Mouse (Mus musculus): Measurements from ENCODE around the gene Kcnb1. TPM values are rescaled to one million over a fixed set of nuclear protein-coding genes. Genes with fewer than 3 reads are reported as not detected.

The Kcnb1 gene
- polyA plus RNA-seq, 1 experiment from 2014 or later: 0.31 TPM

DNA sequence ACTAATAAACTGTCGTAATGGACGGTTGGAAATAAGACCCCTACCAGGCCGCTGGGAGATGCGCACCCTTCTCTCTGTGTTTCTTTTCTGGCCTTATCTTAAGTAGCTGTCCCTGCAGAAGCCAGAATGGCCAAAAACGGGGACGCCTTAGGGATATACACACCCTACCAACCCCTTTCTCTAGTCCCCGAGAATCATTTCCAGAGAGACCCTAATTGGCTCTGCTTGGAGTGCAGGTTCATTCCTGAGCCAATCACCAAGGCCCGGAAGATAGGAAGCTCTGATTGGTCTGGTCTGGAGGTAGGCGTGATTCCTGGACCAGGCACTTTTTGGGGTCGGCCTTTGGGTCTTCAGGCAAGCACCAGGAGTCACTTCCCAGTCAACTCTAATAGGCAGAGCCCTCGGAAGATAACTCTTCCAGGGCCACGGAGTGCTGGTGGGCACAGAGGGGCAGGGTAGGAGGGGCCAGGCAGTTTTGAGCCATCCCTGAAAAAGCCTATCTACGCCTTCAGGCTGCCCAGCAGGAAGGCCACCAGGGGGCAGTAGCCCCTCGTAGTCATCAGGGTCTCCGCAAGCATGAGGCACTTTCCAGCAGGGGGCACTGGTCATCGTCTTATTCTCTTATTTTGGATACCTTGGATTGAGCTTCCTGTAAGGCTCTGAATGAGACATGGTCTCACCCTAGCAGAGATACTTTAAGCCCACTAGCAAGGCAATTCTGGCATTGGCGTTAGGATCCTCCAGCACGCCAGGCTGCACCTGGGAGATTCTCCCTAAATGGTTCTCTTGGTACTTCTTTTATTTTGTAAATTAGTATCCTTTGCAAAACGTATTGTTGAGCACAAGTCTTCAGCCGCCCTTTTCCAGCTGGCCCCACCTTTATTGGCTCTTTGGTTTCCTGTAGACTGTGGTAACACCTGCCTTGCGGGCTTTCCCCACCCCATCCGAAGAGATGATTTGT is 118.0 kb downstream of the Kcnb1 start:
- H3K27ac ChIP-seq: peak overlapping the region; percentile 57
- peak overlapping the region; percentile 50 for H3K9ac ChIP-seq
- no peaks in the 10 kb centered on the region for H3K36me3 ChIP-seq
- ATAC-seq (ENCODE audit: borderline replicate concordance, extremely low read depth, low FRiP score, low TSS enrichment): peak; percentile 92
- peaks cover 9% of the 10 kb centered on the region for H3K4me1 ChIP-seq
- WGBS: 9% methylated on average over 22 of the region's 22 CpGs
- peak overlapping the region; percentile 79 for H3K4me2 ChIP-seq
- H3K9me3 ChIP-seq: no peaks in the 10 kb centered on the region
- H3K4me3 ChIP-seq: peak overlapping the region; percentile 50
- no peaks in the 10 kb centered on the region for H3K27me3 ChIP-seq

DNA sequence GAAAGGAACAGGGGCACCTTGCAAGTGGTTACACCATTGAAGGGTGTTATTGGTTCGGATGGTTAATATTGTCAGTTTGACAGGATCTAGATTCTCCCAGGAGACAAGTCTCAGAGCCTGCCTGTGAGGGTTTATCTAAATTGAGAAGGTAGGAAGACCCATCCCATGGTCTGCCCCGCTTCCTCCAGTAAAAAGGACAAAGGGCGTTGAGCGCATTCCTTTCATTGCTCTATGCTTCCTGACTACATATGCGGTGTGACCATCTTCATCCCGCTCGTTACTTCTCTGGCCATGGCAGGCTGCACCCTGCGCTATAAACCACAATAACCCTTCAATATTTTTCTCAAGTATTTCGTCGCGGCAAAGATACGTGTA is 118.7 kb downstream of the Kcnb1 start:
- Histone ChIP-seq H3K9me3 (no peaks in the 10 kb centered on the region), H3K4me3 (peak overlapping the region; percentile 50), H3K27me3 (no peaks in the 10 kb centered on the region), H3K36me3 (peaks cover 5% of the 10 kb centered on the region), H3K9ac (peak overlapping the region; percentile 46), H3K4me1 (peaks cover 9% of the 10 kb centered on the region), H3K4me2 (peak overlapping the region; percentile 79), H3K27ac (peak overlapping the region; percentile 57)
- WGBS: 19% methylated on average over 12 of the region's 12 CpGs
- ATAC-seq (ENCODE audit: borderline replicate concordance, extremely low read depth, low FRiP score, low TSS enrichment): no peak

DNA sequence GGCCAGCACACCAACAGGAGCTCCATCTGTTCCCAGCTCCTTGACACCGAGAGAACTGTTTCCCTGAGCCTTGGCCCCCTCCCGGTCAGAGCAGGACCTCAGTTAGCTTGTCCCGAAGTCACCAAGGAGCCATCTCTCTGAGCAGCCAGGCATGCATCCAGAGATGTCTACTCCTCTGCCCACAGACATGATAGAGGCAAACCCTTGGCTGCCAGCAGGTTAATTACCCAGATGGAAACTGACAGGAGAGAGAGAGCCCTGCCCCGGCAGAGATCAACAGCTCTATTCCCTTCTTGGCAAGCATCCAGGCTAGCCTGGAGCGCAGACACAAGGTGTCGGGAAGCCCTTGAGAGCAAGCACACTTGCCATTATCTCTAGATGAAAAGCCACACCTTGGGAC is 119.6 kb downstream of the Kcnb1 start:
- no peaks in the 10 kb centered on the region for H3K9me3 ChIP-seq
- WGBS: 46% methylated on average over 6 of the region's 6 CpGs
- no peak overlapping the region for H3K4me3 ChIP-seq
- H3K4me2 ChIP-seq: no peak overlapping the region
- no peak overlapping the region for H3K27ac ChIP-seq
- no peaks in the 10 kb centered on the region for H3K27me3 ChIP-seq
- H3K9ac ChIP-seq: no peak overlapping the region
- peaks cover 14% of the 10 kb centered on the region for H3K36me3 ChIP-seq
- H3K4me1 ChIP-seq: peaks cover 9% of the 10 kb centered on the region
- ATAC-seq (ENCODE audit: borderline replicate concordance, extremely low read depth, low FRiP score, low TSS enrichment): no peak

DNA sequence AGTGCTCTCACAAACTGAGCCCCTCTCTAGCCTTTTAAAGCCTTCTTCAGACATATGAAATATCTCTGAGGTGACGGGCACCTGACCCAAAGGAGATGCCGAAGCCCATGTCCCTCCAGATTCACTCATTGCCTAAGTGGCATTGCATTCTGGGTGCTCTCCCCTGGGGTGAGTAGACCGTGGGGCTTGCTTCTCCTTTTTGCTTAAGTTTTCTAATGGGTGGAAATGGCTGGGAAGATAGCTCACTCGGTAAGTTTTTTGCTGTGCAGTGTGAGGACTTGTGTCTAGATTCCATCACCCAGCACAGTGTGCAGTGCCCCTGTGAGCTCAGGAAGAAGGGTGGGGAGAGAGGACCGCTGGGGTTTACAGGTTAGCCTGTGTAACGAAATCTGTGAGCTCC is 122.4 kb downstream of the Kcnb1 start:
- H3K9me3 ChIP-seq: no peaks in the 10 kb centered on the region
- H3K4me2 ChIP-seq: no peak overlapping the region
- no peak overlapping the region for H3K27ac ChIP-seq
- H3K27me3 ChIP-seq: no peaks in the 10 kb centered on the region
- H3K36me3 ChIP-seq: peaks cover 23% of the 10 kb centered on the region
- H3K4me3 ChIP-seq: no peak overlapping the region
- H3K9ac ChIP-seq: no peak overlapping the region
- no peak for ATAC-seq (ENCODE audit: borderline replicate concordance, extremely low read depth, low FRiP score, low TSS enrichment)
- 29% methylated on average over 6 of the region's 6 CpGs for WGBS
- H3K4me1 ChIP-seq: peaks cover 17% of the 10 kb centered on the region

DNA sequence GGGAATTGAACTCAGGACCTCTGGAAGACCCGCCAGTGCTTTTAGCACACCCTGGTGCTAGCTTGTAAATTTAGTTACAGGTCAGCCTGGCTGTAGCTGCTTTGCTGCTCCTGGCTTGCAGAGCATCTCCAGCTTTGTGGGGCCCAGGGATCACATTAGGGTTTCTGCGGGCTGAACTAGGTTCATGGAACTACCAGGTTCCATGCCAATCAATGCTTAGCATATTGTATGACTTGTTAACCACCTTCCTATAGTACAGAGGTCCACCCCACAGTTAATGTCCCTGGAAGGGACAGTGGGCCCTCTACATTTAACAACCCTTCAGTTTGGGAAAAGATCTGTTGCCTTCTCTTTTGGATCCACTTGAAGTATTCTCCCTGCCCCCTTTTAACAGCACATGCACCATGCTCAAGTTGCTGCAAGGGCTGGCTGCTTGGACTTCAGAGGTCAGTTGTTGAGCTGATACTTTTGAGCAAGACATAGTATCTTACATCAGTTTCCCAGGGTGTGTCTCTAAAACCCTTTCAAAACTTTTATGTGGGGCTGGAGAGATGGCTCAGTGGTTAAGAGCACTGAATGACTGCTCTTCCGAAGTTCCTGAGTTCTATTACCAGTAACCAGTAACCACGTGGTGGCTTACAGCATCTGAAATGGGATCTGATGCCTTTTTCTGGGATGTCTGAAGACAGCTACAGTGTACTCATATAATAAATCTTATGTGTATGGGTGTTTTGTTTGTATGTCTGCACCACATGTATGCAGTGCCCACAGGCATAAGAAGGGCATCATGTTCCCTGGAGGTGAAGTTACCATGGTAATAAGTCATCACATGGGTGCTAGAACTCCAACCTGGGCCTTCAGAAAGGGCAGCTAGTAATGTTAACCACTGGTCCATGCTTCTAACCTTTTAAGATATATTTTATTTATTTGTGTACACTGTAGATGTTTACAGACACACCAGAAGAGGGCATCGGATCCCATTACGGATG is 123.1 kb downstream of the Kcnb1 start:
- Histone ChIP-seq H3K36me3 (peaks cover 23% of the 10 kb centered on the region), H3K27me3 (no peaks in the 10 kb centered on the region), H3K4me1 (peaks cover 18% of the 10 kb centered on the region), H3K9me3 (no peaks in the 10 kb centered on the region), H3K4me3 (no peak overlapping the region), H3K9ac (no peak overlapping the region), H3K27ac (no peak overlapping the region), H3K4me2 (no peak overlapping the region)
- no peak for ATAC-seq (ENCODE audit: borderline replicate concordance, extremely low read depth, low FRiP score, low TSS enrichment)
- WGBS: 16% methylated on average over 6 of the region's 6 CpGs

DNA sequence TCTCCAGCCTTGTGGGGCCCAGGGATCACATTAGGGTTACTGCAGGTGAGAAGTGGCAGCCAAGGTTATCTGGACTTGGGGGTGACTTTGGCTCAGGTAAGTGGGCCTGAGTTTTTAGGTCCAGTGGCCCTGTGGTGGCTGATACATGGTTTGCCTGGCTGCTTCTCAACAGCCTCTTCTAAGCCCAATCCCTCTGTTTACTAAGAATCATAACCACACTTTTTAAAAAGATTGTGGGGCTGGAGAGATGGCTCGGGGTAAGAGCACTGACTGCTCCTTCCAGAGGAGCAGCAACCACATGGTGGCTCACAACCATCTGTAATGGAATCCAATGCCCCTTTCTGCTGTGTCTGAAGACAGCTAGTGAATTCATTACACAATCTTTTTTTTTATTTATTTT is 123.9 kb downstream of the Kcnb1 start:
- peaks cover 23% of the 10 kb centered on the region for H3K36me3 ChIP-seq
- H3K4me3 ChIP-seq: no peak overlapping the region
- no peak for ATAC-seq (ENCODE audit: borderline replicate concordance, extremely low read depth, low FRiP score, low TSS enrichment)
- no peak overlapping the region for H3K9ac ChIP-seq
- H3K27me3 ChIP-seq: no peaks in the 10 kb centered on the region
- no peaks in the 10 kb centered on the region for H3K9me3 ChIP-seq
- H3K4me1 ChIP-seq: peaks cover 19% of the 10 kb centered on the region
- H3K4me2 ChIP-seq: no peak overlapping the region
- no peak overlapping the region for H3K27ac ChIP-seq
- WGBS: 50% methylated on average over 1 of the region's 1 CpGs

DNA sequence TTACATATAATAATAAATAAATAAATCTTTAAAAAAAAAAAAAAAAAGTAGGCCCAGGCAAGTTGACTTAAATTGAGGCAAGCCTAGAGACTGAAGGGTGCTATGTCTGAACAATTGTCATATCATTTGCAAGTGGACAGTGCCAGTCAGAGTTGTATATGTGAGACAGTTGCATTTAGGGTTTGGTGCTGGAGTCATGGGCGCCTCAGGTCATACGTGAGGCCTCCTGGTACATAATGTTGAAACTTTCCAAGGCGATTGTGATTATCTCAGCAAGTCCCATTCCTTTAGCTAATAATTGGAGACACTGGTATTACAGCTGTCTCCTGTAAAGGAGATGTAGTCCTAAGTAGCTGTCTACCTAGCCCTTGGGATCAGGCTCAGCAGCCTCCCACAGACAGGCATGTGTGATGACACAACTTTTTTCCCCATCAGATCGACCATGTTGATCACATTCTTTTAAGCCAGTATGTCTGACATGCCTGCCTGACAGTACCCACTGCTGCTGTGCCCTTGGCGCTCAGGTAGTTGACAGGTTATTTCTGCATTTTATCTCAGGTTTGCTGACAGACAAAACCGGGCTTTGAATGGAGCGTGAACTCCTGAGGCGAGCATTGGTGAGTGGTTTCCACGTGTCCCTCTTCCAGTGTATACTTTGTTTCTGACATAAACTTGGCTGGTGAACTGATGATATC is 125.2 kb downstream of the Kcnb1 start:
- Histone ChIP-seq H3K4me3 (peak overlapping the region; percentile 85), H3K4me2 (peak overlapping the region; percentile 67), H3K36me3 (peaks cover 23% of the 10 kb centered on the region), H3K4me1 (peaks cover 24% of the 10 kb centered on the region), H3K9ac (peak overlapping the region; percentile 91), H3K27ac (peak overlapping the region; percentile 44; the same call in 1 of the 2 replicates), H3K27me3 (no peaks in the 10 kb centered on the region), H3K9me3 (no peaks in the 10 kb centered on the region)
- WGBS: 14% methylated on average over 9 of the region's 9 CpGs
- ATAC-seq (ENCODE audit: borderline replicate concordance, extremely low read depth, low FRiP score, low TSS enrichment): no peak

DNA sequence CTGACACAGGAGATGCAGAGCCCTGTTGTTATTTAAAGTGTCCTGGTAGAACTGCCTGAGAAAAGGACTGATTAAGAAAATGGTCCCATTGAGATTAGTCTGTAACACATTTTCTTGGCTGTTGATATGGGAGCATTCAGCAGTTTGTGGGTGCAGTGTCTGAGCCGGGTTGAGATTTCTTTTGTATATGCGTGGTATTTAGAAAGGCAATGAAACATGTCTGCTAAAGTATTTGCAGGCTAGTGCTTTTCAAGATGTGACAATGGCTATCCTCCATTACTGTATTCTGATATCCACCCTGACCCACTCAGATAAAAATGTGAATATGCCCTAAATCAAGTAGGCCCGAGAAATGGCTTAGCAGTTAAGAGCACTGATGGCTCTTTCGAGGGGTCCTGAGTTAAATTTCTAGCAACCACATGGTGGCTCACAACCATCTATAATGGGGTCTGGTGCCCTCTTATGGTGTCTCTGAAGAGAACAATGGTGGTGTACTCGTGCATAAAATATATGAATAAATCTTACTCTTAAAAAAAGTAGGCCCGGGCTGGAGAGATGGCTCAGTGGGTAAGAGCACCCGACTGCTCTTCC is 126.0 kb downstream of the Kcnb1 start:
- under 1% methylated on average over 7 of the region's 7 CpGs for WGBS
- peak overlapping the region; percentile 85 for H3K4me3 ChIP-seq
- H3K27ac ChIP-seq: peak overlapping the region; percentile 97
- no peaks in the 10 kb centered on the region for H3K9me3 ChIP-seq
- H3K9ac ChIP-seq: peak overlapping the region; percentile 91
- no peaks in the 10 kb centered on the region for H3K27me3 ChIP-seq
- H3K36me3 ChIP-seq: peaks cover 23% of the 10 kb centered on the region
- H3K4me2 ChIP-seq: peak overlapping the region; percentile 67
- ATAC-seq (ENCODE audit: borderline replicate concordance, extremely low read depth, low FRiP score, low TSS enrichment): no peak
- peaks cover 24% of the 10 kb centered on the region for H3K4me1 ChIP-seq

DNA sequence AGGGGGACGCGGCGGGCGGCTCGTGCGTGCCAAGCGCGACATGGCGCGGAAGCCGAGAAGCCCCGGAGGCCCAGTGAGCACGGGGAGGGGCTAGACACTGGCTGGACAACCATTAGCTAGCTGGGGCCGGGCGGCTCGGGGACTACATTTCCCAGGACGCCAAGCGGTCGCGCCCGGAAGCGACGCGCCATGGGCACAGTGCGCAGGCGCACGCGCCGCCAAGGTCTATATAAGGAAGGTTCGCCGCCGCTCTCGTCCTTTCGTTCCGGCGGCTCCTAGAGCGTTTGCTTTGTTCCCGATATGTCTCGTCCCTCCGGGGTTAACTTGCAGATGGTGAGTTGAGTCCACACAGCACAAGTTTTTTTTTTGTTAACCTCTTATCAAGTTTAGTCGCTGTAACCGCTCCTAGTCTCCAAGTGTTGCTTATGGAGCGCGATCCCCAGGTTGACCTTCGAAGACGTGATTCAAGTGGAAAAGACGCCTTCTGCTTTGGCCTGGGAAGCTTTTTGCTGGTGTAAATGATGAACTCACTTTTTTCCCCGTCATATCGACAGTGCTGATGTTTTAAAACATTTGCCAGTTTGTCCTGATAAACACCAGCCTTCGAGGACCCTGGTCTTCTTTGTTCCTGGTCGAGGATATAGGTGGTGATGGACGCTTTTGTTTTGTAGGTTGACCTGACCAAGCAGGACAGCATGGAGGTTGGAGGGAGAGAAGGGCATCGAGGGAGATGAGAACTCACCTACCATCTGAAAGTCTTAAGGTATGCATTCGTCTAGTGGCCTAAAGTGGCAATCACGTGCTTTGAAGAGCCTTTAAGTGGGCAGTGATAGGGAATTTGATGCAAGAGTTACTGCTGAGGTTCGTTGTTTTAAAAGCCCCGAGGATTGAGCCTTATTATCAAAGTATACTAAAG is 126.7 kb downstream of the Kcnb1 start, which contains the start of gene Znfx1:
Gene Znfx1, minus strand, starts transcription at position 51 of the 916 bp plus-strand sequence.
- Histone ChIP-seq H3K4me2 (peak within 1 kb of the TSS; percentile 67), H3K9ac (peak within 1 kb of the TSS; percentile 91), H3K36me3 (peaks cover 23% of the 10 kb centered on the region), H3K27me3 (no peaks in the 10 kb centered on the region), H3K4me3 (peak within 1 kb of the TSS; percentile 85), H3K27ac (peak within 1 kb of the TSS; percentile 97), H3K4me1 (peaks cover 24% of the 10 kb centered on the region), H3K9me3 (no peaks in the 10 kb centered on the region)
- ATAC-seq (ENCODE audit: borderline replicate concordance, extremely low read depth, low FRiP score, low TSS enrichment): peak; percentile 93
- WGBS: under 1% methylated on average over 57 of the region's 57 CpGs

DNA sequence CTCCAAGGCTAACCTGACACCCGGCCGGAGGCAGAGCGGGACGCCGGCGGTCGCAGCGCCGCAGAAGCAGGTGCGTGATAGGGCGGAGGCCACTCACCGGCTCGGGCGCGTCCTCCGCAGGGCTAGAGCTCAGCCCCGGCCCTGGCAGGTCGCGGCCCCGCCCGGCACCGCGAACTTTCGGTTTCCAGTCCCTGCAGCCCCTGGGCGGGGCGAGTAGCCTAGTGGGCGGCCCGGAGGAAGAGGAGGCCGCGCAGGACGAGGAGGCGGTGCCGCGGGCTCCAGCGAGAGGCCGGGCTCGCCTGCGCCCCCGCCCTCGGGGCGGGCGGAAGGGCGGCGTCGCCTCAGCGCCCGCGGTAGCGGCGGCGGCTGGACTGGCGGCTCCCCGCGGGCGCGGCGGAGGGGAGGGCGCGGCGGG is 127.5 kb downstream of the Kcnb1 start:
- 0% methylated on average over 40 of the region's 60 CpGs for WGBS
- peak overlapping the region; percentile 62 for H3K4me2 ChIP-seq
- ATAC-seq (ENCODE audit: borderline replicate concordance, extremely low read depth, low FRiP score, low TSS enrichment): peak; percentile 94
- H3K4me1 ChIP-seq: peaks cover 24% of the 10 kb centered on the region
- peak overlapping the region; percentile 97 for H3K27ac ChIP-seq
- H3K9ac ChIP-seq: peak overlapping the region; percentile 91
- H3K27me3 ChIP-seq: no peaks in the 10 kb centered on the region
- H3K36me3 ChIP-seq: peaks cover 26% of the 10 kb centered on the region
- H3K9me3 ChIP-seq: no peaks in the 10 kb centered on the region
- peak overlapping the region; percentile 85 for H3K4me3 ChIP-seq

All from lung, embryonic 15.5 days (tissue).